Mouse (Mus musculus) erythroblast, embryonic 14.5 days (primary cell): Measurements from ENCODE around the gene A2ml1. TPM values are rescaled to one million over a fixed set of nuclear protein-coding genes. Genes with fewer than 3 reads are reported as not detected.

Source experiments
- H3K27me3 ChIP-seq: 2 replicates; pipeline ENCODE4 v1.6.1; 2012; ENCODE audit warnings: inconsistent platforms; ENCODE audit not compliant: control insufficient read depth
- H3K36me3 ChIP-seq: 2 replicates; pipeline ENCODE4 v1.6.1; 2012; ENCODE audit warnings: mild to moderate bottlenecking, inconsistent platforms; ENCODE audit not compliant: control insufficient read depth
- H3K4me1 ChIP-seq: 2 replicates; pipeline ENCODE4 v1.6.1; 2012; ENCODE audit warnings: inconsistent platforms; ENCODE audit not compliant: control insufficient read depth
- H3K4me3 ChIP-seq: replicated peaks from 2 replicates; pipeline ENCODE3; 2012; ENCODE audit warnings: moderate library complexity, mild to moderate bottlenecking, inconsistent platforms
- H3K9me3 ChIP-seq: 2 replicates; pipeline ENCODE4 v1.6.1; 2012; ENCODE audit warnings: low read length, inconsistent platforms, mixed read lengths; ENCODE audit not compliant: control insufficient read depth
- GATA1 ChIP-seq: IDR thresholded peaks from 2 replicates; pipeline ENCODE4 v1.6.1; 2012; ENCODE audit warnings: low read length, inconsistent platforms, mixed read lengths
- TAL1 ChIP-seq: IDR thresholded peaks from 3 replicates; pipeline ENCODE4 v1.6.1; 2012; ENCODE audit warnings: low read length, inconsistent platforms, mixed read lengths
- polyA plus RNA-seq: library from polyadenylated mRNA; stranded (reverse); fragments of >175 nt; gene quantifications from 2 replicates; pipeline ENCODE4 v1.2.3, GENCODE M21; 2012

A2ml1 gene
- polyA plus RNA-seq, 1 experiment, result not detected

- H3K4me1 ChIP-seq, result no peaks in the 10 kb centered on the region
- TF ChIP-seq TAL1 (no peak), GATA1 (no peak)
- H3K9me3 ChIP-seq, result no peaks in the 10 kb centered on the region
- no peaks in the 10 kb centered on the region for H3K27me3 ChIP-seq
- no peaks in the 10 kb centered on the region for H3K36me3 ChIP-seq
- H3K4me3 ChIP-seq, result no peak overlapping the region
Measured at GRCm38 (mm10) chr6:128602026-128602425, 20.6 kb upstream of the A2ml1 start.

- Histone ChIP-seq H3K4me1 (no peaks in the 10 kb centered on the region), H3K9me3 (no peaks in the 10 kb centered on the region), H3K27me3 (no peaks in the 10 kb centered on the region), H3K4me3 (no peak overlapping the region), H3K36me3 (no peaks in the 10 kb centered on the region)
- no peak for TF ChIP-seq GATA1
- no peak for TF ChIP-seq TAL1
Measured at GRCm38 (mm10) chr6:128599555-128599954, 18.1 kb upstream of the A2ml1 start.

GRCm38 (mm10) chr6:128598256-128599047 is 17.0 kb upstream of the A2ml1 start:
- H3K9me3 ChIP-seq, result no peaks in the 10 kb centered on the region
- H3K27me3 ChIP-seq, result no peaks in the 10 kb centered on the region
- no peaks in the 10 kb centered on the region for H3K36me3 ChIP-seq
- H3K4me3 ChIP-seq, result no peak overlapping the region
- H3K4me1 ChIP-seq, result no peaks in the 10 kb centered on the region
- TF ChIP-seq GATA1 (no peak), TAL1 (no peak)

- H3K9me3 ChIP-seq, result no peaks in the 10 kb centered on the region
- no peak overlapping the region for H3K4me3 ChIP-seq
- H3K27me3 ChIP-seq, result no peaks in the 10 kb centered on the region
- H3K36me3 ChIP-seq, result no peaks in the 10 kb centered on the region
- no peak for TF ChIP-seq TAL1
- TF ChIP-seq GATA1, result no peak
- H3K4me1 ChIP-seq, result no peaks in the 10 kb centered on the region
Measured at GRCm38 (mm10) chr6:128597121-128597522, 15.7 kb upstream of the A2ml1 start.

- no peaks in the 10 kb centered on the region for H3K4me1 ChIP-seq
- H3K27me3 ChIP-seq, result no peaks in the 10 kb centered on the region
- TF ChIP-seq TAL1, result no peak
- TF ChIP-seq GATA1, result no peak
- no peak overlapping the region for H3K4me3 ChIP-seq
- H3K9me3 ChIP-seq, result no peaks in the 10 kb centered on the region
- H3K36me3 ChIP-seq, result no peaks in the 10 kb centered on the region
Measured at GRCm38 (mm10) chr6:128594651-128595050, 13.2 kb upstream of the A2ml1 start.

GRCm38 (mm10) chr6:128589426-128589825 is 8.0 kb upstream of the A2ml1 start:
- Histone ChIP-seq H3K27me3 (no peaks in the 10 kb centered on the region), H3K36me3 (no peaks in the 10 kb centered on the region), H3K4me1 (peaks cover 3% of the 10 kb centered on the region), H3K4me3 (no peak overlapping the region), H3K9me3 (0 out of 2 replicates have a peak, but pooled peaks cover 2% of the 10 kb centered on the region)
- TF ChIP-seq GATA1 (no peak), TAL1 (no peak)

GRCm38 (mm10) chr6:128587619-128588018 is 6.2 kb upstream of the A2ml1 start:
- H3K36me3 ChIP-seq, result no peaks in the 10 kb centered on the region
- H3K4me3 ChIP-seq, result no peak overlapping the region
- H3K4me1 ChIP-seq, result peaks cover 3% of the 10 kb centered on the region
- TF ChIP-seq GATA1, result no peak
- H3K9me3 ChIP-seq, result 0 out of 2 replicates have a peak, but pooled peaks cover 2% of the 10 kb centered on the region
- no peaks in the 10 kb centered on the region for H3K27me3 ChIP-seq

- peaks cover 3% of the 10 kb centered on the region for H3K4me1 ChIP-seq
- H3K27me3 ChIP-seq, result no peaks in the 10 kb centered on the region
- H3K36me3 ChIP-seq, result no peaks in the 10 kb centered on the region
- H3K4me3 ChIP-seq, result no peak overlapping the region
- H3K9me3 ChIP-seq, result 0 out of 2 replicates have a peak, but pooled peaks cover 2% of the 10 kb centered on the region
- TF ChIP-seq TAL1 (no peak), GATA1 (no peak)
Measured at GRCm38 (mm10) chr6:128585642-128586245, 4.3 kb upstream of the A2ml1 start.

GRCm38 (mm10) chr6:128584070-128584660 is 2.8 kb upstream of the A2ml1 start:
- no peak overlapping the region for H3K4me3 ChIP-seq
- no peaks in the 10 kb centered on the region for H3K36me3 ChIP-seq
- 0 out of 2 replicates have a peak, but pooled peaks cover 2% of the 10 kb centered on the region for H3K9me3 ChIP-seq
- H3K4me1 ChIP-seq, result peaks cover 3% of the 10 kb centered on the region
- no peak for TF ChIP-seq TAL1
- no peak for TF ChIP-seq GATA1
- no peaks in the 10 kb centered on the region for H3K27me3 ChIP-seq
